Mouse (Mus musculus) thymus, adult 2 months (tissue): Measurements from ENCODE around the gene 1600015I10Rik. TPM values are rescaled to one million over a fixed set of nuclear protein-coding genes. Genes with fewer than 3 reads are reported as not detected.
"Not testable (repeated sequence)": the region's sequence is repeated elsewhere in the genome, so short reads cannot be mapped to it uniquely, and the experiment has no call there.

Experiments used
- DNase-seq: peaks from one replicate; pipeline ENCODE4 v3.0.0; 2021
- H3K27ac ChIP-seq: fragments of 200-500 bp; 2 replicates; pipeline ENCODE4 v1.5.1; 2012; ENCODE audit warnings: low read length, control low read depth; ENCODE audit not compliant: control insufficient read depth, insufficient read depth
- H3K27me3 ChIP-seq: fragments of 200-500 bp; 2 replicates; pipeline ENCODE4 v1.6.1; 2012; ENCODE audit warnings: mild to moderate bottlenecking, low read length, moderate library complexity, mixed read lengths; ENCODE audit not compliant: control insufficient read depth, insufficient read depth
- H3K36me3 ChIP-seq: fragments of 200-500 bp; 2 replicates; pipeline ENCODE4 v1.6.1; 2012; ENCODE audit warnings: mild to moderate bottlenecking, low read length, moderate library complexity; ENCODE audit not compliant: control insufficient read depth, insufficient read depth
- H3K4me1 ChIP-seq: fragments of 200-500 bp; replicated peaks from 2 replicates; pipeline ENCODE4 v1.6.1; 2012; ENCODE audit warnings: low read length; ENCODE audit not compliant: control insufficient read depth, insufficient read depth
- H3K4me3 ChIP-seq: fragments of 200-500 bp; 2 replicates; pipeline ENCODE4 v1.5.1; 2012; ENCODE audit warnings: mild to moderate bottlenecking, low read length, control low read depth, moderate library complexity; ENCODE audit not compliant: control insufficient read depth, insufficient read depth
- CTCF ChIP-seq: fragments of 200-500 bp; IDR thresholded peaks from 2 replicates; pipeline ENCODE4 v1.5.1; 2012; ENCODE audit warnings: mild to moderate bottlenecking, control low read depth, low read length, moderate library complexity, borderline replicate concordance; ENCODE audit not compliant: control insufficient read depth, poor library complexity, insufficient read depth; ENCODE audit errors: extremely low read depth
- POLR2A ChIP-seq: fragments of 200-500 bp; IDR thresholded peaks from 2 replicates; pipeline ENCODE4 v1.6.1; 2012; ENCODE audit warnings: mild to moderate bottlenecking, low read length, control low read depth, moderate library complexity; ENCODE audit not compliant: control insufficient read depth, poor library complexity, insufficient read depth; ENCODE audit errors: extremely low read depth
- WGBS: fragments of 180-500 bp; shearing (Covaris S2); methylation state at CpG from one replicate; pipeline ENCODE4 v1.1.7; 2018; 5-methylcytosine and 5-hydroxymethylcytosine counted together
- polyA plus RNA-seq: library from polyadenylated mRNA; depleted of rRNA; stranded (reverse); fragments of >200 nt; gene quantifications from 2 replicates; pipeline ENCODE4 v1.2.3, GENCODE M21; 2012; rRNA removed

Gene 1600015I10Rik
- 0.13 TPM in 1 of 2 replicates, not detected in the other for polyA plus RNA-seq

DNA sequence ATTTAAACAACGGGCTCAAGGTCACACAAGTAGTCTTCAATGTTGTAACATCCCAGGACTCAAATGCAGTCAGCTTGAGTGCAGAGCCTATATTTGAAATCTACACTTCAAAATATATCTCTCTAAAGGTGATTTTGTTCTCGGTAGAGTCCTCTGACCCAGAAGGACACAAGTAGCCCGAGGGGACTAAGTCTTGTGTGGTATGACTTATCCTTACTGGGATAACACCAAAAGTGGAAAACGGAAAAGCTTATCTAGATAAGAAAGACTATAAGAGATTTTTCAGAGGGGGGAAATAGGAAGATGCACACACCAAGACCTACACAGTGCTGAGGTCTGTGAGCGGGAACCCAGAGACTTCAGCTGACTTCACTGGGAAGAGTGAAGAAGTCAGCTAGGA lies at the start of gene 1600015I10Rik:
1600015I10Rik (plus strand) TSS at position 301 of the 400 bp plus-strand sequence.
- 94% methylated on average over 5 of the region's 5 CpGs for WGBS
- Histone ChIP-seq H3K27me3 (no peaks in the 10 kb centered on the region), H3K36me3 (no peaks in the 10 kb centered on the region), H3K4me3 (no peak within 1 kb of the TSS), H3K4me1 (no peaks in the 10 kb centered on the region), H3K27ac (no peak within 1 kb of the TSS)
- TF ChIP-seq POLR2A, result no peak
- no peak for TF ChIP-seq CTCF
- no peak for DNase-seq

DNA sequence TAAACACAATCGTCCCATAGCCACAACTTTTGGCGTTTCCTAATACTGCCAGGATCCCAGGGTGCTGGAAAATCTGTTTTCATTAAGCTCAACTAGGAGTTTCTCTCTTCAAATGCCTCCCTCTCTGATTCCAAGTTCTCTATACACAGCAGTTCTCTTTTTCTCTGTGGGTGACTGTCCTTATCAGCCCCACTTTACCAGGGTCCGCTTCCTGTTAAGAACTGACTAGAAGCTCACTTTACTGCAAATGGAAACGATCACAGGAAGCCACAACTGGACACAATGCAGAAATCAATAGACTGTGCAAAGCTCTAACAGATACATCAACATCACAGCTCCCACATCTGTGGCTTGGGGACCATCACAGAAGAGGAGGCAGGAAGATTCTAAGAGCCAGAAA lies 35.5 kb upstream of the 1600015I10Rik start:
- Histone ChIP-seq H3K4me1 (no peaks in the 10 kb centered on the region), H3K27me3 (no peaks in the 10 kb centered on the region), H3K36me3 (no peaks in the 10 kb centered on the region), H3K4me3 (no peak overlapping the region), H3K27ac (no peak overlapping the region)
- TF ChIP-seq CTCF (no peak), POLR2A (no peak)
- no peak for DNase-seq
- 17% methylated on average over 4 of the region's 4 CpGs for WGBS

DNA sequence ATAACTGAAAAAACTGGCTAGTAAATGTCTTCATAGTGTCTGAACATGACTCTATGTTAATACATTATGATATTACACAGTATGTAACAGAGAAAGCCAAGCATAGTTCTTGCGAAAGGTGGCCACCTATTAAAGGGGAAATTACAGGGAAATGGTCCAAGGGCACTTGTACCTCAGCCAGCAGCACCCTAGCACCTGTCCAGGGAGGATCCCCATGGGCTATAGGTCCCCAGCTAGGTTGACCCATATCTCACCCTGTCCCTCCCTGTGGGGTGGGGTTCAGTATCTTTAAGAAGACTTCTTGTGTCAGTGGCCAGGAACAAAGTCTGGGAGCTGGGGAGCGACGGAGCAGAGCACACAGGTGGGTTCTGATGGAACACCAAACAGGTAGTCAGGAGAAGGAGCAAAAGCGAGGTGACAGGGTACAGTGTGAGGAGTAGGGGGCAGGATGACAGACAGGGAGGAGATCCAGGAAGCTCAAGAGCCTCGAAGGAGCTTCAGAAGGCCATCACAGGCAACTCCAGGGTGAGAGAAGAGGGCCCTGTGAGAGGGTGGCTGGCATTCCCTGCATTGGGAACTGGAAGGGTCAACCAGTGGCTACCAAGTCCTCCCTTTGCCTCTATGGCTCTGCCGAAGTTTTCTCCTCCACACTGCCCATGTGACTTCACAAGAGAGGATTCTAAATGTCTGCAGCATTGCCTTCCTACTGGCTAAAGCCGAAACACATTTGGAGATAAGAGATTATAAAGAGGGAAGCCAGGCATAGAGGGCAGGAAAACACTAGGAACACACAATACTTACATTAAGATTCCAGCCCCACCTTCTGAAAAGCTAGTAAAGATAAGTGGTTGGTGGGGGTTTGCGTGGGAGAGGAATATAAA lies 34.5 kb upstream of the 1600015I10Rik start:
- no peak overlapping the region for H3K27ac ChIP-seq
- H3K36me3 ChIP-seq, result no peaks in the 10 kb centered on the region
- no peak for TF ChIP-seq POLR2A
- TF ChIP-seq CTCF, result no peak
- no peaks in the 10 kb centered on the region for H3K4me1 ChIP-seq
- H3K27me3 ChIP-seq, result no peaks in the 10 kb centered on the region
- no peak for DNase-seq
- no peak overlapping the region for H3K4me3 ChIP-seq
- 93% methylated on average over 8 of the region's 8 CpGs for WGBS

GRCm38 (mm10) chr6:48895941-48896340 lies 33.8 kb upstream of the 1600015I10Rik start:
- 95% methylated on average over 5 of the region's 5 CpGs for WGBS
- H3K4me3 ChIP-seq, result no peak overlapping the region
- no peaks in the 10 kb centered on the region for H3K36me3 ChIP-seq
- no peaks in the 10 kb centered on the region for H3K27me3 ChIP-seq
- no peak for DNase-seq
- H3K4me1 ChIP-seq, result no peaks in the 10 kb centered on the region
- H3K27ac ChIP-seq, result no peak overlapping the region
- no peak for TF ChIP-seq CTCF
- no peak for TF ChIP-seq POLR2A

DNA sequence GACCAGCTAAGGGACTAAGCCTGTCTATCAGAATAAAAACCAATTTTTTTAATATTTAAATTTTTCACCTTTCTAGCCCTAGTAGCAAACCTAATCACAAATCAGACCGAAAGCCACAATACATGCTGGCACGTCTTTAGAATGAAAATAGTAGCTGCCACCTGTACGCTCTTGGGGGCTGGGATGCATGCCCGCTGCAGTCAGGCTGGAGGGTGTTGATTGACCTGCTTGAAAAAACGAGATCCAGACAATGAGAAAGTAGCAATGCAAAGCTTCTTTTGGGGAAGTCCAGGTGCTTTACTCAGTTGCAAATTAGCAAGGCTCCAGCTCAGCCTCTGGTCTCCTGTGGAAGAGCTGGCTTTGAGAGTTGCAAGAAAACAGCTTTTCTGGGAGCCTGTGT lies 32.7 kb upstream of the 1600015I10Rik start:
- 78% methylated on average over 5 of the region's 5 CpGs for WGBS
- Histone ChIP-seq H3K4me3 (no peak overlapping the region), H3K36me3 (no peaks in the 10 kb centered on the region), H3K27me3 (no peaks in the 10 kb centered on the region), H3K27ac (no peak overlapping the region), H3K4me1 (no peaks in the 10 kb centered on the region)
- no peak for DNase-seq
- TF ChIP-seq CTCF, result no peak
- no peak for TF ChIP-seq POLR2A

DNA sequence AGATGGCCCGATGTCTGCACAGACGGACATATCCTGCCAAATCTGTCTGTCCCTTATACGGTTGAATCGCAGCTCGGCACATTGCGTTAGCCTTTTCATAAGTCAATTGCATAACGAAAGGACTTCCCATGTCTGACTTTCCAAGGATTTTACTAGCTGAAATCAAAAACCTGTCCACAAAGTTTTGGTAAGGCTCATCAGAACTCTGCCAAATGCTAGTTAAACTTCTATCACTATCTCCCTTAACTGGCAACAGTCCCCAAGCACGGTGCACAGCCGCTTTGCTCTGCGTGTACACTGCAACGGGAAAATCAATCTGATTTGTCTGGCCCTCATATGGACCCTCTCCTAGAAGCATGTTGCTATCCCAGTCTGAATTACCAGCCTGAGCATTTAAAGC lies 28.4 kb upstream of the 1600015I10Rik start:
- 93% methylated on average over 11 of the region's 11 CpGs for WGBS
- DNase-seq, H3K36me3 ChIP-seq, H3K27ac ChIP-seq, H3K4me1 ChIP-seq, H3K4me3 ChIP-seq, H3K27me3 ChIP-seq: not testable (repeated sequence)
